Mouse (Mus musculus): ENCODE measurements at regions not wholly inside any gene's neighbourhood (a gene's known extent, or its start where the extent isn't known, plus 50 kb on each side); places are given as distances from the start of the nearest gene placed in this dataset.

GRCm38 (mm10) chr7:124676854-124677515 lies 694.3 kb downstream of the Hs3st4 start:
- peak; percentile 69 to 78 for DNase-seq

GRCm38 (mm10) chr7:124680561-124680960 lies 697.9 kb downstream of the Hs3st4 start:
- DNase-seq, result no peak

GRCm38 (mm10) chr7:124681212-124681611 lies 698.5 kb downstream of the Hs3st4 start:
- DNase-seq, result no peak

GRCm38 (mm10) chr7:124681820-124682219 lies 699.2 kb downstream of the Hs3st4 start:
- DNase-seq, result no peak

GRCm38 (mm10) chr7:124685424-124685823 lies 702.8 kb downstream of the Hs3st4 start:
- DNase-seq, result no peak

GRCm38 (mm10) chr7:124704163-124704824 lies 721.6 kb downstream of the Hs3st4 start:
- DNase-seq, result no peak

GRCm38 (mm10) chr7:124707143-124707542 lies 724.5 kb downstream of the Hs3st4 start:
- no peak for DNase-seq

GRCm38 (mm10) chr7:124708771-124709485 lies 726.3 kb downstream of the Hs3st4 start:
- DNase-seq, result peak in 1 of 2 experiments; percentile 14

- no peak for DNase-seq
Measured at GRCm38 (mm10) chr7:124720927-124721326, 723.5 kb upstream of the Kdm8 start.

GRCm38 (mm10) chr7:124742086-124742485 lies 702.4 kb upstream of the Kdm8 start:
- DNase-seq, result no peak

GRCm38 (mm10) chr7:124746321-124746720 lies 698.2 kb upstream of the Kdm8 start:
- DNase-seq, result no peak

- no peak for DNase-seq
Measured at GRCm38 (mm10) chr7:124748396-124748795, 696.1 kb upstream of the Kdm8 start.

- DNase-seq, result no peak
Measured at GRCm38 (mm10) chr7:124759084-124759483, 685.4 kb upstream of the Kdm8 start.

GRCm38 (mm10) chr7:124777822-124778221 lies 666.7 kb upstream of the Kdm8 start:
- no peak for DNase-seq

- DNase-seq, result peak in 1 of 2 experiments; percentile 3
Measured at GRCm38 (mm10) chr7:124782816-124783215, 661.7 kb upstream of the Kdm8 start.

GRCm38 (mm10) chr7:124784995-124785394 lies 659.5 kb upstream of the Kdm8 start:
- no peak for DNase-seq

GRCm38 (mm10) chr7:124785896-124786295 lies 658.6 kb upstream of the Kdm8 start:
- DNase-seq, result no peak

- no peak for DNase-seq
Measured at GRCm38 (mm10) chr7:124788781-124789180, 655.7 kb upstream of the Kdm8 start.

GRCm38 (mm10) chr7:124803101-124803500 lies 641.4 kb upstream of the Kdm8 start:
- no peak for DNase-seq

GRCm38 (mm10) chr7:124834692-124835091 lies 609.8 kb upstream of the Kdm8 start:
- DNase-seq, result no peak

- no peak for DNase-seq
Measured at GRCm38 (mm10) chr7:124836531-124836930, 607.9 kb upstream of the Kdm8 start.

- no peak for DNase-seq
Measured at GRCm38 (mm10) chr7:124855056-124855455, 589.4 kb upstream of the Kdm8 start.

GRCm38 (mm10) chr7:124857106-124857505 lies 587.4 kb upstream of the Kdm8 start:
- no peak for DNase-seq

GRCm38 (mm10) chr7:124861397-124861796 lies 583.1 kb upstream of the Kdm8 start:
- no peak for DNase-seq
